Mouse (Mus musculus) midbrain, embryonic 10.5 days (tissue): ENCODE measurements around the gene Chac1. TPM values are rescaled to one million over a fixed set of nuclear protein-coding genes. Genes with fewer than 3 reads are reported as not detected.
A peak's percentile ranks its signal among the peaks of the same experiment; 100 is the strongest.

Source experiments
- DNase-seq: peaks from one replicate; pipeline ENCODE4 v3.0.0-alpha.2; 2017; ENCODE audit warnings: low spot score
- H3K27ac ChIP-seq: fragments of 300-500 bp; sonication (generic); replicated peaks from 2 replicates; pipeline ENCODE4 v1.5.1; 2016; ENCODE audit warnings: mild to moderate bottlenecking
- H3K27me3 ChIP-seq: fragments of 300-500 bp; sonication (generic); 2 replicates; pipeline ENCODE4 v1.6.1; 2016; ENCODE audit warnings: low read depth, mild to moderate bottlenecking; ENCODE audit not compliant: poor library complexity, severe bottlenecking
- H3K36me3 ChIP-seq: fragments of 300-500 bp; sonication (generic); 2 replicates; pipeline ENCODE4 v1.6.1; 2016; ENCODE audit warnings: mild to moderate bottlenecking, moderate library complexity
- H3K4me1 ChIP-seq: fragments of 300-500 bp; sonication (generic); 2 replicates; pipeline ENCODE4 v1.6.1; 2016
- H3K4me3 ChIP-seq: fragments of 300-500 bp; sonication (generic); 2 replicates; pipeline ENCODE4 v1.5.1; 2016; ENCODE audit warnings: mild to moderate bottlenecking, moderate library complexity
- H3K9me3 ChIP-seq: fragments of 300-500 bp; sonication (generic); replicated peaks from 2 replicates; pipeline ENCODE4 v1.6.1; 2016; ENCODE audit warnings: mild to moderate bottlenecking
- WGBS: fragments of 180-500 bp; shearing (Covaris S2); methylation state at CpG from one replicate; pipeline ENCODE4 v1.1.7; 2016; 5-methylcytosine and 5-hydroxymethylcytosine counted together
- polyA plus RNA-seq: library from polyadenylated mRNA; unstranded; fragments of >200 nt; fragmentation: Nextera tagmentation; extraction: Ambion mirVana; gene quantifications from 2 replicates; pipeline ENCODE4 v1.2.1, GENCODE M21; 2016

Chac1 gene
- polyA plus RNA-seq, 1 experiment from 2014 or later, result 0.95 TPM

- WGBS, result under 1% methylated on average over 39 of the region's 39 CpGs
- H3K27ac ChIP-seq, result peak overlapping the region; percentile 75
- H3K4me3 ChIP-seq, result peak overlapping the region; percentile 51
- peaks cover 100% of the 10 kb centered on the region for H3K27me3 ChIP-seq
- no peaks in the 10 kb centered on the region for H3K36me3 ChIP-seq
- peaks cover 70% of the 10 kb centered on the region for H3K4me1 ChIP-seq
- H3K9me3 ChIP-seq, result no peaks in the 10 kb centered on the region
- DNase-seq, result peak; percentile 83
Measured at GRCm38 (mm10) chr2:119322587-119323300, 28.3 kb upstream of the Chac1 start.

- Histone ChIP-seq H3K4me1 (peaks cover 74% of the 10 kb centered on the region), H3K9me3 (no peaks in the 10 kb centered on the region)
- no peak for DNase-seq
Measured at GRCm38 (mm10) chr2:119323866-119324575, 27.0 kb upstream of the Chac1 start.

GRCm38 (mm10) chr2:119324576-119325318, 26.3 kb upstream of the Chac1 start:
- H3K27ac ChIP-seq, result peak overlapping the region; percentile 52
- WGBS, result under 1% methylated on average over 32 of the region's 32 CpGs
- H3K27me3 ChIP-seq, result peaks cover 100% of the 10 kb centered on the region
- H3K4me3 ChIP-seq, result peak overlapping the region; percentile 56
- no peaks in the 10 kb centered on the region for H3K9me3 ChIP-seq
- H3K36me3 ChIP-seq, result no peaks in the 10 kb centered on the region
- H3K4me1 ChIP-seq, result peaks cover 80% of the 10 kb centered on the region
- no peak for DNase-seq

More at GRCm38 (mm10) chr2:119323866-119324575, 27.0 kb upstream of the Chac1 start:
- WGBS, result 3% methylated on average over 32 of the region's 32 CpGs
- no peaks in the 10 kb centered on the region for H3K36me3 ChIP-seq
- peak overlapping the region; percentile 56 for H3K4me3 ChIP-seq
- peak overlapping the region; percentile 52 for H3K27ac ChIP-seq
- peaks cover 100% of the 10 kb centered on the region for H3K27me3 ChIP-seq

- Histone ChIP-seq H3K4me1 (peaks cover 82% of the 10 kb centered on the region), H3K4me3 (peak within 1 kb of the TSS; percentile 56), H3K9me3 (no peaks in the 10 kb centered on the region), H3K27ac (peak within 1 kb of the TSS; percentile 46; the same call in 1 of the 2 replicates), H3K36me3 (no peaks in the 10 kb centered on the region), H3K27me3 (peaks cover 100% of the 10 kb centered on the region)
- 1% methylated on average over 33 of the region's 33 CpGs for WGBS
- peak; percentile 62 for DNase-seq
Measured at GRCm38 (mm10) chr2:119325568-119326143, 25.4 kb upstream of the Chac1 start, which contains the start of gene Dll4. TSS of gene Dll4 (plus strand) at chr2:119325784.

- Histone ChIP-seq H3K4me3 (peak overlapping the region; percentile 56), H3K4me1 (peaks cover 76% of the 10 kb centered on the region), H3K9me3 (no peaks in the 10 kb centered on the region), H3K27ac (peak overlapping the region; percentile 46; the same call in 1 of the 2 replicates), H3K27me3 (peaks cover 100% of the 10 kb centered on the region), H3K36me3 (no peaks in the 10 kb centered on the region)
- peak; percentile 53 for DNase-seq
- under 1% methylated on average over 59 of the region's 61 CpGs for WGBS
Measured at GRCm38 (mm10) chr2:119326161-119327101, 24.6 kb upstream of the Chac1 start.

- H3K27ac ChIP-seq, result 0 out of 2 replicates have a peak overlapping the region, but pooled peaks have one; percentile 46
- H3K36me3 ChIP-seq, result no peaks in the 10 kb centered on the region
- peak; percentile 44 for DNase-seq
- H3K4me3 ChIP-seq, result peak overlapping the region; percentile 56
- peaks cover 100% of the 10 kb centered on the region for H3K27me3 ChIP-seq
- no peaks in the 10 kb centered on the region for H3K9me3 ChIP-seq
- under 1% methylated on average over 30 of the region's 30 CpGs for WGBS
- peaks cover 71% of the 10 kb centered on the region for H3K4me1 ChIP-seq
Measured at GRCm38 (mm10) chr2:119327102-119327480, 23.9 kb upstream of the Chac1 start.

GRCm38 (mm10) chr2:119327942-119328526, 23.0 kb upstream of the Chac1 start:
- no peaks in the 10 kb centered on the region for H3K36me3 ChIP-seq
- no peak for DNase-seq
- peaks cover 100% of the 10 kb centered on the region for H3K27me3 ChIP-seq
- H3K27ac ChIP-seq, result no peak overlapping the region
- no peaks in the 10 kb centered on the region for H3K9me3 ChIP-seq
- H3K4me1 ChIP-seq, result peaks cover 67% of the 10 kb centered on the region
- WGBS, result 15% methylated on average over 11 of the region's 11 CpGs
- peak overlapping the region; percentile 56 for H3K4me3 ChIP-seq

GRCm38 (mm10) chr2:119328546-119328945, 22.5 kb upstream of the Chac1 start:
- H3K4me3 ChIP-seq, result peak overlapping the region; percentile 56
- no peak overlapping the region for H3K27ac ChIP-seq
- peaks cover 97% of the 10 kb centered on the region for H3K27me3 ChIP-seq
- DNase-seq, result no peak
- WGBS, result 38% methylated on average over 5 of the region's 5 CpGs
- no peaks in the 10 kb centered on the region for H3K36me3 ChIP-seq
- no peaks in the 10 kb centered on the region for H3K9me3 ChIP-seq
- H3K4me1 ChIP-seq, result peaks cover 63% of the 10 kb centered on the region

GRCm38 (mm10) chr2:119329123-119329817, 21.8 kb upstream of the Chac1 start:
- no peak overlapping the region for H3K4me3 ChIP-seq
- no peaks in the 10 kb centered on the region for H3K9me3 ChIP-seq
- H3K27ac ChIP-seq, result no peak overlapping the region
- DNase-seq, result no peak
- H3K36me3 ChIP-seq, result no peaks in the 10 kb centered on the region
- 63% methylated on average over 3 of the region's 3 CpGs for whole genome bisulfite sequencing
- peaks cover 95% of the 10 kb centered on the region for H3K27me3 ChIP-seq
- peaks cover 56% of the 10 kb centered on the region for H3K4me1 ChIP-seq

GRCm38 (mm10) chr2:119330795-119331194, 20.2 kb upstream of the Chac1 start:
- H3K9me3 ChIP-seq, result no peaks in the 10 kb centered on the region
- H3K27ac ChIP-seq, result no peak overlapping the region
- 89% methylated on average over 8 of the region's 8 CpGs for WGBS
- no peak overlapping the region for H3K4me3 ChIP-seq
- peaks cover 40% of the 10 kb centered on the region for H3K4me1 ChIP-seq
- H3K27me3 ChIP-seq, result peaks cover 95% of the 10 kb centered on the region
- no peaks in the 10 kb centered on the region for H3K36me3 ChIP-seq
- no peak for DNase-seq

GRCm38 (mm10) chr2:119332177-119332661, 18.8 kb upstream of the Chac1 start:
- DNase-seq, result no peak
- peaks cover 31% of the 10 kb centered on the region for H3K4me1 ChIP-seq
- WGBS, result 75% methylated on average over 24 of the region's 24 CpGs
- peaks cover 95% of the 10 kb centered on the region for H3K27me3 ChIP-seq
- H3K27ac ChIP-seq, result no peak overlapping the region
- no peaks in the 10 kb centered on the region for H3K36me3 ChIP-seq
- H3K4me3 ChIP-seq, result no peak overlapping the region
- H3K9me3 ChIP-seq, result no peaks in the 10 kb centered on the region
